Mouse (Mus musculus): ENCODE measurements around the gene Slc28a1. TPM values are rescaled to one million over a fixed set of nuclear protein-coding genes. Genes with fewer than 3 reads are reported as not detected.
A peak's percentile ranks its signal among the peaks of the same experiment; 100 is the strongest.

The Slc28a1 gene
- polyA plus RNA-seq, 1 experiment from 2014 or later, result 0.06 TPM

GRCm38 (mm10) chr7:81213347-81214152, 99.0 kb downstream of the Slc28a1 start, which contains the start of gene Pde8a:
Pde8a (plus strand) TSS chr7:81213596.
- 2% methylated on average over 91 of the region's 128 CpGs for WGBS
- peak within 1 kb of the TSS; percentile 89 for H3K27ac ChIP-seq (ENCODE audit: low read length)
- DNase-seq (ENCODE audit: low spot score) (no peak), ATAC-seq (peak; percentile 31)
- H3K4me3 ChIP-seq (ENCODE audit: low read depth, low read length), result peak within 1 kb of the TSS; percentile 71
- no peaks in the 10 kb centered on the region for H3K36me3 ChIP-seq (ENCODE audit: insufficient read depth, low read length)
- H3K4me2 ChIP-seq (replicated peaks; ENCODE audit: low read depth, low read length), result peak within 1 kb of the TSS; percentile 77
- H3K4me1 ChIP-seq (ENCODE audit: insufficient read depth, low read depth, low read length), result peaks cover 4% of the 10 kb centered on the region; the same call in 1 of the 2 replicates
- peak within 1 kb of the TSS; percentile 79 for H3K9ac ChIP-seq (replicated peaks; ENCODE audit: low read depth)
- no peaks in the 10 kb centered on the region for H3K27me3 ChIP-seq (replicated peaks; ENCODE audit: insufficient read depth, low read length)
- TF ChIP-seq CTCF (IDR thresholded peaks at IDR 0.05), result no peak
- no peak for TF ChIP-seq EP300 (IDR thresholded peaks at IDR 0.05)
- H3K9me3 ChIP-seq (ENCODE audit: low read length), result no peaks in the 10 kb centered on the region

DNA sequence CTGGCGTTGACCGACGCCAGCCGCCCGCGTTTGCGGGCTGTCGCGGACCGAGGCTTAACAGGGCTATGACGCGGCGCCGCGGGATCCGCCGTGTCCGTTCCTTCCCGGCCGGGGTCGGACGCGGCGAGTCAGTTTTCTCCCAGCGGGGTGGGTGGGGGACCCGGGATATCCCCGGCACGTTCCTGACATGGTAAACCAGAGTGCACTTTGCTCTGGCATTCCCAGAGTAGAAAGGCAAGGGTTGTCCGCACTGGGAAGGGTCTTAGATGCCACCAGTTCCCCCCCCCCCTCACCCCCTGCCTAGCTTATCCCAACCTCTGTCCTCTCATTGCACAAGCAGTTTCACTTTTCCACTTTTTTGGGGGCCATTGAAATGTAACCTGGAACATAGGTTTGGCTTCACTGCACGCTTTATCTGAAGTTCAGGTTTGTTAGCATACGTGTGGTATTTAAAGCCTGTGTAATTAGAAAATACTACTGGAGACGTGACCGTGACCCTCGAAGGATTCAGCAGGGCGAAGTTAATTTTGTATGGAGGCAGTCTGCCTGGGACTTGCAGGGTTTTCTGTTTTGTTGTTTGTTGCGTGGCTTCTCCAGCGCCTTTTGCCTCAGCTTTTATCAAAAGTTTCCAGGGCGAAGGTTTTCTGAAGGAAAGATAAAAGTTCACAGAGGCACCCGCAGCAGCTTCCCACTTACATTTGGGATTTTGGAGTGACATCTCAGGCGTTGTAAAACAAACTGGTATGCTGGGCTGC, 99.7 kb downstream of the Slc28a1 start:
- Histone ChIP-seq H3K27ac (ENCODE audit: low read length) (peak overlapping the region; percentile 89), H3K9me3 (ENCODE audit: low read length) (no peaks in the 10 kb centered on the region), H3K4me1 (ENCODE audit: insufficient read depth, low read depth, low read length) (peaks cover 4% of the 10 kb centered on the region; the same call in 1 of the 2 replicates), H3K36me3 (ENCODE audit: insufficient read depth, low read length) (no peaks in the 10 kb centered on the region), H3K9ac (replicated peaks; ENCODE audit: low read depth) (peak overlapping the region; percentile 79), H3K4me3 (ENCODE audit: low read depth, low read length) (peak overlapping the region; percentile 71), H3K27me3 (replicated peaks; ENCODE audit: insufficient read depth, low read length) (no peaks in the 10 kb centered on the region), H3K4me2 (replicated peaks; ENCODE audit: low read depth, low read length) (peak overlapping the region; percentile 77)
- DNase-seq (ENCODE audit: low spot score) (peak; percentile 23), ATAC-seq (no peak)
- 6% methylated on average over 35 of the region's 40 CpGs for WGBS
- TF ChIP-seq EP300 (IDR thresholded peaks at IDR 0.05), result no peak
- no peak for TF ChIP-seq CTCF (IDR thresholded peaks at IDR 0.05)

GRCm38 (mm10) chr7:81215950-81216349, 101.4 kb downstream of the Slc28a1 start:
- DNase-seq (ENCODE audit: low spot score) (no peak), ATAC-seq (no peak)
- H3K4me1 ChIP-seq (ENCODE audit: insufficient read depth, low read depth, low read length), result peaks cover 4% of the 10 kb centered on the region; the same call in 1 of the 2 replicates
- 89% methylated on average over 1 of the region's 1 CpGs for WGBS
- H3K36me3 ChIP-seq (ENCODE audit: insufficient read depth, low read length), result no peaks in the 10 kb centered on the region
- TF ChIP-seq EP300 (IDR thresholded peaks at IDR 0.05) (no peak), CTCF (IDR thresholded peaks at IDR 0.05) (no peak)
- H3K4me3 ChIP-seq (ENCODE audit: low read depth, low read length), result no peak overlapping the region
- no peaks in the 10 kb centered on the region for H3K27me3 ChIP-seq (replicated peaks; ENCODE audit: insufficient read depth, low read length)
- H3K9ac ChIP-seq (replicated peaks; ENCODE audit: low read depth), result no peak overlapping the region
- H3K9me3 ChIP-seq (ENCODE audit: low read length), result no peaks in the 10 kb centered on the region
- no peak overlapping the region for H3K4me2 ChIP-seq (replicated peaks; ENCODE audit: low read depth, low read length)
- H3K27ac ChIP-seq (ENCODE audit: low read length), result no peak overlapping the region

DNA sequence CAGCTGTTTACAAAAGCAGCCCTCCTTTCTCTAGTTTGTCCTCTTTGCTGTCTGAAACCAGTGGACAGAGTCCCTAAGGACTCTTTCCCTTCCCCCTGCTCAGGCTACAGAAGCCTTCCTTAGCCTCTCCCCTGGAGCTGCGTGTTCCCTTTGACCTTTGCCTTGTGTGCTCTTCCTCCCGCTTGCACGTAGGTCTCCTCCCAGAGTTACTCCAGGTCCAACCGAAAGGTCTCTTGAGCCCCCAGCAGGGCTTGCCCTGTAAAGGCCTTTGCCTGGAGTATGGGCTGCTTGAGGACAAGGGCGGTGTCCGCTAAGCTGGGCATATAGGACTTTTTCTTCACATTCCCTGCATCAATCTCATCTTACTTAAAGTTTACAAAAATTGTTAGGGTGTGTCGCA, 104.7 kb downstream of the Slc28a1 start:
- ATAC-seq, result no peak

More for the DNA sequence above, 104.7 kb downstream of the Slc28a1 start:
- Histone ChIP-seq H3K4me2 (replicated peaks; ENCODE audit: low read depth, low read length) (no peak overlapping the region), H3K27me3 (replicated peaks; ENCODE audit: insufficient read depth, low read length) (no peaks in the 10 kb centered on the region), H3K4me1 (ENCODE audit: insufficient read depth, low read depth, low read length) (no peaks in the 10 kb centered on the region), H3K9ac (replicated peaks; ENCODE audit: low read depth) (no peak overlapping the region), H3K27ac (ENCODE audit: low read length) (no peak overlapping the region), H3K4me3 (ENCODE audit: low read depth, low read length) (no peak overlapping the region), H3K9me3 (ENCODE audit: low read length) (no peaks in the 10 kb centered on the region), H3K36me3 (ENCODE audit: insufficient read depth, low read length) (no peaks in the 10 kb centered on the region)
- TF ChIP-seq CTCF (IDR thresholded peaks at IDR 0.05) (no peak), EP300 (IDR thresholded peaks at IDR 0.05) (no peak)
- 53% methylated on average over 7 of the region's 7 CpGs for WGBS
- DNase-seq (ENCODE audit: low spot score), result no peak

Other genes with a start within 250 kb of the Slc28a1 start
- 17.5 and 20.7 TPM in 2 replicates for gene Wdr73, start 213.5 kb upstream of the Slc28a1 start, polyA plus RNA-seq (2015; fragmentation: Nextera tagmentation; extraction: Ambion mirVana)
- gene Nmb, start 209.7 kb upstream of the Slc28a1 start, polyA plus RNA-seq (2015; fragmentation: Nextera tagmentation; extraction: Ambion mirVana), result 6.3 and 8.3 TPM in 2 replicates
- gene Sec11a, start 167.0 kb upstream of the Slc28a1 start, polyA plus RNA-seq (2015; fragmentation: Nextera tagmentation; extraction: Ambion mirVana), result 170 and 172 TPM in 2 replicates
- 6.4 and 6.6 TPM in 2 replicates for gene Zfp592, start 121.1 kb upstream of the Slc28a1 start, polyA plus RNA-seq (2015; fragmentation: Nextera tagmentation; extraction: Ambion mirVana)
- gene Alpk3, start 57.2 kb upstream of the Slc28a1 start, polyA plus RNA-seq (2015; fragmentation: Nextera tagmentation; extraction: Ambion mirVana), result 0.70 and 0.80 TPM in 2 replicates
- 6.1 and 6.5 TPM in 2 replicates for gene Pde8a, start 98.8 kb downstream of the Slc28a1 start, polyA plus RNA-seq (2015; fragmentation: Nextera tagmentation; extraction: Ambion mirVana)
- 860 and 899 TPM in 2 replicates for gene Rps17, start 230.5 kb downstream of the Slc28a1 start, polyA plus RNA-seq (2015; fragmentation: Nextera tagmentation; extraction: Ambion mirVana)